Mouse (Mus musculus) heart, adult 9 months (tissue): Measurements from ENCODE around the gene Mfge8.

Experiments
- DNase-seq, 2 experiments: peaks; one replicate each; pipeline ENCODE4 v3.0.0; 2022; ENCODE audit warnings: low spot score in 2 of 2

Mfge8 gene

GRCm38 (mm10) chr7:79148711-79149266, at the start of gene Mfge8:
Gene Mfge8 (minus strand): TSS chr7:79149060.
- peak; percentile 94 to 95 for DNase-seq

- no peak for DNase-seq
These were observed 45.9 kb upstream of the Mfge8 start for GRCm38 (mm10) chr7:79194560-79195413.

- DNase-seq, result no peak
These were observed 45.1 kb upstream of the Mfge8 start for GRCm38 (mm10) chr7:79193936-79194335.

- DNase-seq, result no peak
These were observed 42.6 kb upstream of the Mfge8 start for GRCm38 (mm10) chr7:79191501-79191900.

- DNase-seq, result no peak
These were observed 41.7 kb upstream of the Mfge8 start for GRCm38 (mm10) chr7:79190592-79190991.

- DNase-seq, result no peak
These were observed 40.4 kb upstream of the Mfge8 start for GRCm38 (mm10) chr7:79189211-79189610.

- DNase-seq, result no peak
These were observed 38.7 kb upstream of the Mfge8 start for GRCm38 (mm10) chr7:79187591-79187990.

GRCm38 (mm10) chr7:79183417-79183816, 34.6 kb upstream of the Mfge8 start:
- no peak for DNase-seq

GRCm38 (mm10) chr7:79173800-79174199, 24.9 kb upstream of the Mfge8 start:
- no peak for DNase-seq

GRCm38 (mm10) chr7:79171782-79172181, 22.9 kb upstream of the Mfge8 start:
- DNase-seq, result no peak

- no peak for DNase-seq
These were observed 18.2 kb upstream of the Mfge8 start for GRCm38 (mm10) chr7:79167006-79167562.

GRCm38 (mm10) chr7:79159406-79159805, 10.5 kb upstream of the Mfge8 start:
- DNase-seq, result no peak

GRCm38 (mm10) chr7:79149522-79149921, 662 bp upstream of the Mfge8 start:
- no peak for DNase-seq

GRCm38 (mm10) chr7:79147931-79148653, 768 bp downstream of the Mfge8 start:
- DNase-seq, result no peak

GRCm38 (mm10) chr7:79147011-79147837, 1.6 kb downstream of the Mfge8 start:
- DNase-seq, result peak; percentile 40 to 61

GRCm38 (mm10) chr7:79140897-79141296, 8.0 kb downstream of the Mfge8 start:
- DNase-seq, result peak; percentile 59 to 75

- no peak for DNase-seq
These were observed 8.8 kb downstream of the Mfge8 start for GRCm38 (mm10) chr7:79139891-79140591.

GRCm38 (mm10) chr7:79139328-79139824, 9.5 kb downstream of the Mfge8 start:
- DNase-seq, result no peak

GRCm38 (mm10) chr7:79133391-79133790, 15.5 kb downstream of the Mfge8 start:
- DNase-seq, result no peak

GRCm38 (mm10) chr7:79130843-79131444, 17.9 kb downstream of the Mfge8 start, which contains the start of gene Hapln3:
Gene Hapln3 (minus strand): TSS chr7:79131018.
- no peak for DNase-seq
